Mouse (Mus musculus) forebrain, embryonic 16.5 days (tissue): ENCODE measurements at regions not wholly inside any gene's neighbourhood (a gene's known extent, or its start where the extent isn't known, plus 50 kb on each side); places are given as distances from the start of the nearest gene placed in this dataset.

ENCODE experiments used
- ATAC-seq: fragments of 200-750 bp; cut with Nextera tagmentation; 2 replicates; pipeline ENCODE4 v1.8.0; 2017; ENCODE audit warnings: mild to moderate bottlenecking, moderate library complexity
- H3K27ac ChIP-seq: fragments of 300-500 bp; sonication (generic); 2 replicates; pipeline ENCODE4 v1.5.1; 2014; ENCODE audit warnings: low read length, control low read depth
- H3K27me3 ChIP-seq: fragments of 300-500 bp; sonication (generic); replicated peaks from 2 replicates; pipeline ENCODE4 v1.6.1; 2014; ENCODE audit warnings: low read length; ENCODE audit not compliant: control insufficient read depth, insufficient read depth
- H3K36me3 ChIP-seq: fragments of 300-500 bp; sonication (generic); 2 replicates; pipeline ENCODE4 v1.6.1; 2014; ENCODE audit not compliant: control insufficient read depth, insufficient read depth
- H3K4me1 ChIP-seq: fragments of 300-500 bp; sonication (generic); replicated peaks from 2 replicates; pipeline ENCODE4 v1.6.1; 2014; ENCODE audit warnings: low read length; ENCODE audit not compliant: control insufficient read depth, insufficient read depth
- H3K4me2 ChIP-seq: fragments of 300-500 bp; sonication (generic); 2 replicates; pipeline ENCODE4 v1.6.1; 2014; ENCODE audit warnings: mild to moderate bottlenecking, low read length, control low read depth
- H3K4me3 ChIP-seq: fragments of 300-500 bp; sonication (generic); replicated peaks from 2 replicates; pipeline ENCODE4 v1.5.1; 2014; ENCODE audit warnings: mild to moderate bottlenecking, low read length, control low read depth
- H3K9ac ChIP-seq: fragments of 300-500 bp; sonication (generic); replicated peaks from 2 replicates; pipeline ENCODE4 v1.6.1; 2014; ENCODE audit warnings: low read depth, low read length, control low read depth
- H3K9me3 ChIP-seq: fragments of 300-500 bp; sonication (generic); 2 replicates; pipeline ENCODE4 v1.6.1; 2016; ENCODE audit warnings: low read length; ENCODE audit not compliant: control insufficient read depth
- WGBS: fragments of 180-500 bp; shearing (Covaris S2); extraction: QIAGEN DNeasy Blood & Tissue Kit; methylation state at CpG from one replicate; pipeline ENCODE4 v1.1.7; 2014; 5-methylcytosine and 5-hydroxymethylcytosine counted together

DNA sequence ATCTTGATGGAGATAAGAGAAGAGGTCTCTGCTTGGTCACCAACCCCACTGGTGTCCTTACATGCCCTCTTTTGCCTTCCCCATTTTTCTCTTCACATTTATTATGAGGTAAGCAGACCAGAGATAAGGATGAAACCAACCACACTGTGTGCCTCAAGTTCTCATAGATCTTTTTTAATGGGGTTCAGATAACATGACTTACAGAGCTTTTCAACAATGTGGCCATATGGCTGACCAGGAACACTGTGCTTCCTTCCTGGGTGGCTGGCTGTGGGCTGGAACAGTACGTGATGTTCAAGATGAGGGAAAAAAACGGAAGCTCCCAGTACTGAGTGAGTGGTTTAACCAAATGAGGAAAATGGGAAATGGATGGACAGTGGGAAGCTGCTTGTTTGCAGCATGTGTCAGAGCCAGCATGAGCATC is 319.0 kb upstream of the Npvf start:
- no peak overlapping the region for H3K4me2 ChIP-seq
- H3K4me3 ChIP-seq = no peak overlapping the region
- 0 out of 2 replicates have a peak, but pooled peaks cover 2% of the 10 kb centered on the region for H3K27me3 ChIP-seq
- 93% methylated on average over 2 of the region's 2 CpGs for WGBS
- no peak overlapping the region for H3K9ac ChIP-seq
- H3K4me1 ChIP-seq = no peaks in the 10 kb centered on the region; the same call in 1 of the 2 replicates
- H3K27ac ChIP-seq = no peak overlapping the region
- H3K9me3 ChIP-seq = no peaks in the 10 kb centered on the region
- no peak for ATAC-seq
- no peaks in the 10 kb centered on the region for H3K36me3 ChIP-seq

DNA sequence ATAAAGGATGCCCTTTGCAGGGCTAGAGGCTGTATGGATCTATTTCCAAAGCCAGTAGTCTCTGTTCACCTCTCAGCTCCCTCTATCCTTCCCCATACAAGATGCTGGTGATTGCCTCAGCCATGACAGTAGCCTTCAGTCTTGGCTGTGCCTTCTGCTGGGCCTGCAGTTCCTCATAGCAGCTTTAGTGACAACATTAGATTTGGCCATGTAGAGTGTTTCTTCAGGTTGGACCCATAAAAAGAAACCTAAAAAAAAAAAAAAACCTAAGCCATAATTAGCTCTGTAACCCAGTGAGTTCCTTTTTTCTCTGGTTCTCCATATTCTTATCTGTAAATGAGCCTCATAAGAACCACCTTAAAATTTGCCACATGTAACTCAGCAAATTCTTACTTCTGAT is 319.6 kb upstream of the Npvf start:
- 0 out of 2 replicates have a peak, but pooled peaks cover 2% of the 10 kb centered on the region for H3K27me3 ChIP-seq
- H3K4me2 ChIP-seq = no peak overlapping the region
- no peak overlapping the region for H3K9ac ChIP-seq
- no peak overlapping the region for H3K4me3 ChIP-seq
- H3K9me3 ChIP-seq = no peaks in the 10 kb centered on the region
- H3K27ac ChIP-seq = no peak overlapping the region
- H3K36me3 ChIP-seq = no peaks in the 10 kb centered on the region
- no peaks in the 10 kb centered on the region; the same call in 1 of the 2 replicates for H3K4me1 ChIP-seq
- no peak for ATAC-seq

DNA sequence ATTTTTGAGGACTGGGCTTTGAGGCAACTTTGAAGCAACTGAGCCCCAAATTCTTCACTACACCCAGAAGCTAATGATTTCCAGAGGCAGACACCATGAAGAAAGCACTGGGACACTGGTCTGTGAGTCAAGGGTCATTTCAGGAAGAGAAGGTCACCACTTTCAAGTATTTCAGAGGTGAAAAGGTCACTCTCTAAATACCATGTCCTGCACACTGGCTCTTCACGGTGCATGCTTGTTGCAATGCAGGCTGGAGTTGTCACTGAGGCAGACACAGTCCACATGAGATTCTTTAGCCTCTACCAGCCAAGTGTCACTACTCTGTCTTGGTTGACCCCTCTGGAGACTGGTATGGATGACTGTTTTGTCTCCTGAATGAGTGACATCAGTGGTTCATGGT is 320.7 kb upstream of the Npvf start:
- H3K4me2 ChIP-seq = no peak overlapping the region
- WGBS = 55% methylated on average over 1 of the region's 1 CpGs

DNA sequence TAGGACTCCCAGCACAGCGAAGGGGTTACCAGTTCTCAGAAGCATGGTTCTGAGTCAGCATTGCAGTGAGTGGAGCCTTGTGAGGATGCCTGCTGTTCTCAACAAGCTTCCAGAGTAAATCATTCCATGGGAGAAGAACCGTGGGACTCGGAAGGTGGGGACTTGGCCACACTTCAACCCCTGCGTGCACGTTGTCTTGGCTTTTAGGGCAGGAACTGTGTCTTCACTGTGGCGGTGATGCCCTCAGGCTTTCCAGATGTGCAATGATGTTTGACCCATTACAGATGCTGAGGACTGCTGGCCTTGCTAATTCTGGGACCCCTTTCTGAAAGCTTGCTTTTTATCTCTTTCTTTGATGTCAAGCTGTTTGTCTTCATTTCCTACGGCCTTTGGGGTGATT is 322.7 kb upstream of the Npvf start:
- Histone ChIP-seq H3K9me3 (no peaks in the 10 kb centered on the region), H3K4me2 (no peak overlapping the region), H3K27ac (no peak overlapping the region), H3K27me3 (0 out of 2 replicates have a peak, but pooled peaks cover 2% of the 10 kb centered on the region), H3K4me1 (no peaks in the 10 kb centered on the region; the same call in 1 of the 2 replicates), H3K4me3 (no peak overlapping the region), H3K36me3 (no peaks in the 10 kb centered on the region), H3K9ac (no peak overlapping the region)
- no peak for ATAC-seq
- 20% methylated on average over 7 of the region's 7 CpGs for WGBS

More for the DNA sequence above, 320.7 kb upstream of the Npvf start:
- Histone ChIP-seq H3K4me1 (no peaks in the 10 kb centered on the region; the same call in 1 of the 2 replicates), H3K36me3 (no peaks in the 10 kb centered on the region), H3K27ac (no peak overlapping the region), H3K9me3 (no peaks in the 10 kb centered on the region), H3K9ac (no peak overlapping the region), H3K27me3 (0 out of 2 replicates have a peak, but pooled peaks cover 2% of the 10 kb centered on the region), H3K4me3 (no peak overlapping the region)
- no peak for ATAC-seq

DNA sequence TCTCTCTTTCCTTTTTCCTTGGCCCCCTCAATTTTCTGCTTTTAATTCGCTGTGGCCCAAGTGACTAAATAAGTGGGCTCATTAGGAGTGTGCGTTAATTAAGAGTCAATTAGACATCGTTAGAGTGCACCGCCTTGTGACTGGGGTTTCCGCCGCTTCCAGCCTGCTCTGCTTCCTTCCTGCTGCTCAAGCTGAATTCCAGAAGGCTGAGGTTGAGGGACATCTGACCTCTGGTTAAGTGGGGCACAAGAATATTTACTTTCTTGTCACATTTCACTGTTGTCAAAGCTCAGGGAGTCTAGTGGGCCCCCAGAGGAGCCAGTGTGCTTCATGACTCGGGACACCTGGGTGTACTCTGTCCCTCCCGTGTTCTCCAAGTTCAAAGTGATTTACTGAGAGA is 323.1 kb upstream of the Npvf start:
- ATAC-seq = no peak
- WGBS = 15% methylated on average over 8 of the region's 8 CpGs

DNA sequence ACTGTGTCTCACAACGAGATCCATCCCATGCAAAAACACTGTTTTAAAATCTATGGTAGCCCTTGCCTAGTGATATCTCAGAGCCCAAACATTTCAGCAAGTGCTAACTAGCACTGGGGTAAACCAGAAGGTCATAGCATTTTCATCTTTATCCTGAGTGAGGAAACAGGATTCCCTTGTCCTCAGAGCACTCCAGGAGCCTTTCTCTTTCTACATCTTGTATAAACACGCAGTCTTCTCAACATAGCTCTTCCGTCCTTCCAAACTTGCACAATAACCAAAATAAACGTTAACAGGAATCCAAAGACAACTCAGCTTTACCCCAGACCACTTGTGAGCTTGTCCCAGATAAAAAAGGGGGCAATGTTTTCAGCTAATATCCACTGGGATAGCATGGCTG is 323.8 kb upstream of the Npvf start:
- 82% methylated on average over 4 of the region's 4 CpGs for WGBS
- Histone ChIP-seq H3K27ac (no peak overlapping the region), H3K36me3 (no peaks in the 10 kb centered on the region), H3K27me3 (0 out of 2 replicates have a peak, but pooled peaks cover 2% of the 10 kb centered on the region), H3K4me1 (no peaks in the 10 kb centered on the region; the same call in 1 of the 2 replicates), H3K4me3 (no peak overlapping the region), H3K4me2 (no peak overlapping the region), H3K9me3 (no peaks in the 10 kb centered on the region), H3K9ac (no peak overlapping the region)
- ATAC-seq = no peak

More for the DNA sequence above, 323.1 kb upstream of the Npvf start:
- H3K4me3 ChIP-seq = no peak overlapping the region
- H3K27ac ChIP-seq = no peak overlapping the region
- H3K9ac ChIP-seq = no peak overlapping the region
- H3K4me2 ChIP-seq = no peak overlapping the region
- H3K9me3 ChIP-seq = no peaks in the 10 kb centered on the region
- no peaks in the 10 kb centered on the region for H3K36me3 ChIP-seq
- H3K4me1 ChIP-seq = no peaks in the 10 kb centered on the region; the same call in 1 of the 2 replicates
- 0 out of 2 replicates have a peak, but pooled peaks cover 2% of the 10 kb centered on the region for H3K27me3 ChIP-seq

DNA sequence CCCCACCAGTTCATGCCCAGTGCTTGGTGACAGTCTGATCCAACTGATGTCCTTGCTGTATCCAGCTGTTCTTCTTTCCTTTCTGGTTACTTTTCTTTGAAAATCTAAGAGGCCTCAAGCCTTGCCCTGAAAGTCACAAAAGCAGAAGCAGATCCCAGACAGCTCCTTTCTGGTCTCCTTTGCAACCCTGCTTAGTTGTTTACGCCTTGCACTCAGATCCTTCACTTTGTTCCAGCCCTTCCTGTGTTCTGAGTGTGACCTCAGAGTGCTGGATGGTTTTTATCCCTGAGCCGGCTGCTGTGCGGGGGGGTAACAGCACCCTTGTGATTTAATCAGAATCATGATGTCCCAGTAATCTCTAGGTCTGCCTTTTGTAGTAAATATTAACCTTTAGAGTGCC is 324.3 kb upstream of the Npvf start:
- no peaks in the 10 kb centered on the region; the same call in 1 of the 2 replicates for H3K4me1 ChIP-seq
- no peak overlapping the region for H3K9ac ChIP-seq
- H3K27me3 ChIP-seq = 0 out of 2 replicates have a peak, but pooled peaks cover 2% of the 10 kb centered on the region
- no peak for ATAC-seq
- no peak overlapping the region for H3K4me2 ChIP-seq
- H3K27ac ChIP-seq = no peak overlapping the region
- no peaks in the 10 kb centered on the region for H3K9me3 ChIP-seq
- H3K36me3 ChIP-seq = no peaks in the 10 kb centered on the region
- H3K4me3 ChIP-seq = no peak overlapping the region
- WGBS = 52% methylated on average over 3 of the region's 3 CpGs

DNA sequence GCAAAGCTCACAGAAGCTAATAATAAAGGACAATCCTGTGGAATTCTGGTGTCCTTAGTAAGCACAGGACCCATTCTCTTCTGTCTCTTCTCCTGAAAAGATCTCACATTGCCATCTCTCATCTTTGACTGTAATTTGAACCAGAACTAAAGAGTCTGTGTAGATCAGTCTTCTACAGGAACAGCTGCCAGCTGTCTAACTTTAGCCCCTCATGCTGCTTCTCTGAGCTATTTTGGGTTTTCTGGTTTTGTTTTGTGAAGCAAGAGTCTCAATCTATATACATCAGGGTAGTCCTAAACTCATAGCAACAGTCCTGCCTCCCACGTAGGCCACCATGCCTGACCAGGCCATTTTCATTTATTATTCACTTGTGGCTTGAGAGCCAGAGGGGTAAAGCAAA is 325.5 kb upstream of the Npvf start:
- Histone ChIP-seq H3K4me3 (no peak overlapping the region), H3K27me3 (0 out of 2 replicates have a peak, but pooled peaks cover 2% of the 10 kb centered on the region), H3K9me3 (no peaks in the 10 kb centered on the region), H3K4me2 (no peak overlapping the region), H3K4me1 (peaks cover 7% of the 10 kb centered on the region), H3K36me3 (no peaks in the 10 kb centered on the region), H3K27ac (no peak overlapping the region), H3K9ac (no peak overlapping the region)
- ATAC-seq = no peak
- WGBS = 77% methylated on average over 1 of the region's 1 CpGs

DNA sequence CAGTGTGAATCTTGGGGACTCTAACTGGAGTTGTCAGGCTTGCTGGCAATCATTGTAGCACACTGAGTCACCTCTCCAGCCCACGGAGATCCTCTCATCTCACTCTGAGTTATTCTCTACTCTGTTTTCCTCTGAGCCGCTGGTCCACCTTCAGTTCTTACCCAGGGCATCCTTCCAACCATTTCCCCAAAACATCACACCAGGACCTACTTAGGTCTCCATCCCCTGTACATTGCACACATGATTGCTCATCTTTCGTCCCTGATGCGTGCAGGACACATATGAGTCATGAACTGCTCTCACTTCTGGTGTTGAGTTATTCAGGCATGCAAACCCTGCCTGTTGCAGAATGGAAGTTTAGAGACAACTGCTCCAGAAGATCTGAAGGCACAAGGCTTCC is 326.1 kb upstream of the Npvf start:
- Histone ChIP-seq H3K4me1 (peaks cover 8% of the 10 kb centered on the region), H3K4me3 (no peak overlapping the region), H3K27ac (no peak overlapping the region), H3K27me3 (0 out of 2 replicates have a peak, but pooled peaks cover 2% of the 10 kb centered on the region), H3K9me3 (no peaks in the 10 kb centered on the region), H3K4me2 (no peak overlapping the region), H3K36me3 (no peaks in the 10 kb centered on the region), H3K9ac (no peak overlapping the region)
- WGBS = 96% methylated on average over 4 of the region's 4 CpGs
- no peak for ATAC-seq
